Mouse (Mus musculus): Measurements from ENCODE around the gene Flad1. TPM values are rescaled to one million over a fixed set of nuclear protein-coding genes. Genes with fewer than 3 reads are reported as not detected.

The Flad1 gene
- total RNA-seq, 1 experiment = 20.3 TPM

DNA sequence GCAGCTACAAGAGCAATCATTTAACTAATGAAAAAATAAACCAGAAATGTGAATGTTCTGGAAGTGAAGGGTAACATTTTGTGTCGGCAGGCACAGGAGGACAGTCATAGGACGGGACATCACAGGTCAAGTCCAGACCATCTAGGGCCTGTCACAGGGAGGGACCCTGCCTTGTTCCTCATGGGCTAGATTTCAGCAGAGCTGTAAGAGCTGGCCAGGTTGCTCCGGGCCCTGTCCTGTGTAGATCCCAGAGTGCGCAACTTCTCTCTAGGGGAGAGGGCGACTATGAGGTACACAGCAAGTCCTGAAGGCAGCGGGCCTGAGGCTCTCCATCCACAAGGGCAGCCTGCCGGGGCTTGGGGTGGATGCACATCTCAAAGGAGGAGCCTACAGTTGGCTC, 50.0 kb downstream of the Flad1 start, which contains the start of gene Dcst2:
Gene Dcst2 (plus strand): TSS at position 301 of the 400 bp plus-strand sequence.
- no peak within 1 kb of the TSS for H3K4me3 ChIP-seq (ENCODE audit: insufficient read depth in 1 of 2, low read depth in 1 of 2, low read length in 2 of 2, poor library complexity in 1 of 2, severe bottlenecking in 1 of 2)
- H3K4me1 ChIP-seq (ENCODE audit: control insufficient read depth in 2 of 2, insufficient read depth in 2 of 2, low read length in 2 of 2, poor library complexity in 1 of 2) = peaks cover 0 to 4% of the 10 kb centered on the region in 2 experiments; a peak in 1 of 4 replicates
- in situ Hi-C loops (cut with MboI; ENCODE audit: low sequenced_read_pairs in 2 of 2, unreplicated experiment in 2 of 2) = no loop called here
- no peaks in the 10 kb centered on the region for H3K9me3 ChIP-seq (ENCODE audit: control insufficient read depth, insufficient read depth, low read depth, low read length)
- DNase-seq (ENCODE audit: low read depth, low spot score) = no peak
- no peak within 1 kb of the TSS for H3K27ac ChIP-seq (ENCODE audit: insufficient read depth, low read depth, low read length, poor library complexity, severe bottlenecking)
- H3K9ac ChIP-seq (ENCODE audit: insufficient read depth, low read depth, low read length, poor library complexity, severe bottlenecking) = no peak within 1 kb of the TSS
- TF ChIP-seq ZC3H11A (IDR thresholded peaks at IDR 0.05; ENCODE audit: borderline replicate concordance, low read depth, low read length) = no peak
- no peak for TF ChIP-seq CHD2 (IDR thresholded peaks at IDR 0.05; ENCODE audit: low read depth, low read length)
- no peak for TF ChIP-seq HCFC1 (IDR thresholded peaks at IDR 0.05; ENCODE audit: borderline replicate concordance, insufficient read depth, low read length)
- no peak for TF ChIP-seq MAFK (IDR thresholded peaks at IDR 0.05; ENCODE audit: insufficient read depth, low read depth, low read length)
- no peak for TF ChIP-seq ZNF384 (IDR thresholded peaks at IDR 0.05; ENCODE audit: low read depth, low read length)
- H3K36me3 ChIP-seq (ENCODE audit: control insufficient read depth, insufficient read depth, low read length, poor library complexity, severe bottlenecking) = no peaks in the 10 kb centered on the region

DNA sequence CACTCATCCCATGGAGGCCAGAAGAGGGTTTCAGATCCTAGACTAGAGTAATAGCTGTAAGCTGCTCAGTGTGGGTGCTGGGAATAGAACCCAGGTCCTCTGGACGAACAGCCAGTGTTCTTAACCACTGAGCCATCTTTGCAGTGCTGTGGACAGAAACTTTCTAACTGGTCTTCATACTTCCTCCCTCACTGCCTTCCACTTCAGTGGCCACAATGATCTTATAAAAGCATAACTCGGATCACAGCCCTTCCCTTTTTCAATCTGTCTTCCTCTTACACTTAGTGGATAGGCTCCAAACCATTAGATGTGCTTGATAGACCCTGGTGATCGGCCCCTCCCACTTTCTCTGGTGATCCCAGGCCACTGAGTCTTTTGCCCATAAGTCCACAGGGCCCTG, 51.4 kb downstream of the Flad1 start:
- Histone ChIP-seq H3K9ac (ENCODE audit: insufficient read depth, low read depth, low read length, poor library complexity, severe bottlenecking) (no peak overlapping the region), H3K4me3 (ENCODE audit: insufficient read depth in 1 of 2, low read depth in 1 of 2, low read length in 2 of 2, poor library complexity in 1 of 2, severe bottlenecking in 1 of 2) (no peak overlapping the region), H3K27ac (ENCODE audit: insufficient read depth, low read depth, low read length, poor library complexity, severe bottlenecking) (no peak overlapping the region), H3K4me1 (ENCODE audit: control insufficient read depth in 2 of 2, insufficient read depth in 2 of 2, low read length in 2 of 2, poor library complexity in 1 of 2) (peaks cover 0 to 7% of the 10 kb centered on the region in 2 experiments; a peak in 1 of 4 replicates), H3K36me3 (ENCODE audit: control insufficient read depth, insufficient read depth, low read length, poor library complexity, severe bottlenecking) (no peaks in the 10 kb centered on the region), H3K9me3 (ENCODE audit: control insufficient read depth, insufficient read depth, low read depth, low read length) (no peaks in the 10 kb centered on the region)
- no peak for TF ChIP-seq ZNF384 (IDR thresholded peaks at IDR 0.05; ENCODE audit: low read depth, low read length)
- no peak for TF ChIP-seq HCFC1 (IDR thresholded peaks at IDR 0.05; ENCODE audit: borderline replicate concordance, insufficient read depth, low read length)
- no peak for TF ChIP-seq ZC3H11A (IDR thresholded peaks at IDR 0.05; ENCODE audit: borderline replicate concordance, low read depth, low read length)
- TF ChIP-seq CHD2 (IDR thresholded peaks at IDR 0.05; ENCODE audit: low read depth, low read length) = no peak
- no peak for TF ChIP-seq MAFK (IDR thresholded peaks at IDR 0.05; ENCODE audit: insufficient read depth, low read depth, low read length)
- DNase-seq (ENCODE audit: low read depth, low spot score) = no peak
- in situ Hi-C loops (cut with MboI; ENCODE audit: low sequenced_read_pairs in 2 of 2, unreplicated experiment in 2 of 2) = no loop called here

DNA sequence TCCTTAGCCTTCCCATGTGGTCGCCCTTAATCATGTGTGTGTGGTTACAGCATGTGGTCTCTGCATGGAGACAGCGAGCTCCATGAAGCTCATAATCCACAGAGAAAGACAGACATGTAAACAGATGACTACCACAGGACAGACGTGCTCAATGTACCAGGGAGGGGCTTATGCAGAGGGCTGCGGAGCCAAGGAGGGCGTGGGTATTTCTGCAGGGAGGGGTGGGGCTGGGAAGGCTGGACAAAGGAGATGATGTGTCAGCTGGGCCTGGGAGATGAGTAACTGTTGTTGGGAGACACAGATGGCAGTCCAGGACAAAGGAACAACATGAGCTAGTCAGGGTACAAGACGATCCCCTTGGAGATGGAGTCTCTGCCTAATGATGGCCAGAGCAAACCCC, 52.0 kb downstream of the Flad1 start:
- H3K9me3 ChIP-seq (ENCODE audit: control insufficient read depth, insufficient read depth, low read depth, low read length) = no peaks in the 10 kb centered on the region
- H3K27ac ChIP-seq (ENCODE audit: insufficient read depth, low read depth, low read length, poor library complexity, severe bottlenecking) = no peak overlapping the region
- in situ Hi-C loops (cut with MboI; ENCODE audit: low sequenced_read_pairs in 2 of 2, unreplicated experiment in 2 of 2) = no loop called here
- TF ChIP-seq ZNF384 (IDR thresholded peaks at IDR 0.05; ENCODE audit: low read depth, low read length) = no peak
- no peak for TF ChIP-seq MAFK (IDR thresholded peaks at IDR 0.05; ENCODE audit: insufficient read depth, low read depth, low read length)
- TF ChIP-seq CHD2 (IDR thresholded peaks at IDR 0.05; ENCODE audit: low read depth, low read length) = no peak
- no peak for TF ChIP-seq HCFC1 (IDR thresholded peaks at IDR 0.05; ENCODE audit: borderline replicate concordance, insufficient read depth, low read length)
- TF ChIP-seq ZC3H11A (IDR thresholded peaks at IDR 0.05; ENCODE audit: borderline replicate concordance, low read depth, low read length) = no peak
- no peak overlapping the region for H3K9ac ChIP-seq (ENCODE audit: insufficient read depth, low read depth, low read length, poor library complexity, severe bottlenecking)
- no peak overlapping the region for H3K4me3 ChIP-seq (ENCODE audit: insufficient read depth in 1 of 2, low read depth in 1 of 2, low read length in 2 of 2, poor library complexity in 1 of 2, severe bottlenecking in 1 of 2)
- no peaks in the 10 kb centered on the region for H3K36me3 ChIP-seq (ENCODE audit: control insufficient read depth, insufficient read depth, low read length, poor library complexity, severe bottlenecking)
- peaks cover 0 to 10% of the 10 kb centered on the region in 2 experiments; a peak in 1 of 4 replicates for H3K4me1 ChIP-seq (ENCODE audit: control insufficient read depth in 2 of 2, insufficient read depth in 2 of 2, low read length in 2 of 2, poor library complexity in 1 of 2)
- no peak for DNase-seq (ENCODE audit: low read depth, low spot score)

DNA sequence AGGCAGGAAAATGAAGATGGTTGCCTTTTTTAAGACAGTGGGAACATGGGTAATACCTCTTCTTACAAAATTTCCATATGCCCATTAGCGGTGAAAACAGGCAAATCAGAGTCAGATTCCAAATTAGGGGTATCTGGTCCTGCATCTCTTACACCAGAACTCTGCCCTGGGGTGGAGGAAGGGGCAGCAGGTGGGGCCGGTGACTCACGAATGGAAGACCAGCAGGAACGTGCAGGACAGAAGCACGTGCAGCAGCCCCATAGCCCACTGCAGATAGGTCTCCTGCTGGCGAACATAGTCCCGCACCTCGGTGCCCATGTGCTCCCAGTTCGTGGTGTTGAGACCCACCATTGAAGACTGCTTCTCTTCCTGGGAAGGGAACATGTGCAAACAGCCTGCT, 55.6 kb downstream of the Flad1 start:
- H3K4me3 ChIP-seq (ENCODE audit: insufficient read depth in 1 of 2, low read depth in 1 of 2, low read length in 2 of 2, poor library complexity in 1 of 2, severe bottlenecking in 1 of 2) = no peak overlapping the region
- no peaks in the 10 kb centered on the region for H3K9me3 ChIP-seq (ENCODE audit: control insufficient read depth, insufficient read depth, low read depth, low read length)
- H3K9ac ChIP-seq (ENCODE audit: insufficient read depth, low read depth, low read length, poor library complexity, severe bottlenecking) = no peak overlapping the region
- peaks cover 0 to 10% of the 10 kb centered on the region in 2 experiments; a peak in 1 of 4 replicates for H3K4me1 ChIP-seq (ENCODE audit: control insufficient read depth in 2 of 2, insufficient read depth in 2 of 2, low read length in 2 of 2, poor library complexity in 1 of 2)
- H3K36me3 ChIP-seq (ENCODE audit: control insufficient read depth, insufficient read depth, low read length, poor library complexity, severe bottlenecking) = no peaks in the 10 kb centered on the region
- H3K27ac ChIP-seq (ENCODE audit: insufficient read depth, low read depth, low read length, poor library complexity, severe bottlenecking) = no peak overlapping the region
- in situ Hi-C loops (cut with MboI; ENCODE audit: low sequenced_read_pairs in 2 of 2, unreplicated experiment in 2 of 2) = no loop called here
- DNase-seq (ENCODE audit: low read depth, low spot score) = no peak
- TF ChIP-seq CHD2 (IDR thresholded peaks at IDR 0.05; ENCODE audit: low read depth, low read length) (no peak), MAFK (IDR thresholded peaks at IDR 0.05; ENCODE audit: insufficient read depth, low read depth, low read length) (no peak), HCFC1 (IDR thresholded peaks at IDR 0.05; ENCODE audit: borderline replicate concordance, insufficient read depth, low read length) (no peak), ZNF384 (IDR thresholded peaks at IDR 0.05; ENCODE audit: low read depth, low read length) (no peak), ZC3H11A (IDR thresholded peaks at IDR 0.05; ENCODE audit: borderline replicate concordance, low read depth, low read length) (no peak)

All from ES-E14 (cell line).